26 mouse cellular contexts compared by ENCODE assay signal in the genomic region with DNA sequence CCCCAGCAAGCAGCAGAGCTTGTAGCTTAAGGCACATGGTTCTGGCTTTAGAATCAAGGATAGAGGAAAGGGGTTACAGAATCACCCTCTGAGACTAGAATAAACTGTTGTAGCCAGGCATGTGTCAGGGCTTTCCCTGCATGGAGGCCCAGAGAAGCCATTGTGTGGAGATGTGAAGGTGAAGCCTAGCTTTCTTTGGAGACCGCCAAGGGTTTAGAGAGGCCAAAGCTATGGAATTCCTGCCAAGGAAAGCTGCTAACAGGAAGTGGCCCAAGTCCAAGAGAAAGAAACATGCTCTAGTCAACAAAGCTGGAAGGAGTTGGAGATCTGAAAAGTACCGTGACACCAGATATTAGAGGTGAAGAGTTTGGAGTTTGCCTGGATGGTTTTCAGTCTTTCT.
DNase-seq lines count a peak whose midpoint lies in the region; ATAC-seq and TF ChIP-seq lines count a peak whose summit lies in the region.
"Had no signal": no experiment of that assay in that cellular context is flagged by ENCODE, and none has a peak within 500 bp of the region (broad histone marks: within the 10 kb centered on the region; RNA-seq: fewer than 3 reads in every experiment).

No protein-coding gene starts in this region.

- no peak for TF ChIP-seq CTCF in kidney, adult 2 months (conservative IDR thresholded peaks at IDR 0.05; ENCODE audit: insufficient read depth, insufficient read length, low read depth, low read length)

- 0 out of 2 replicates have a peak, but pooled peaks cover 4% of the 10 kb centered on the region for H3K27me3 ChIP-seq in heart, embryonic 12.5 days (replicated peaks)
- H3K27me3 ChIP-seq in kidney, adult 2 months (replicated peaks; ENCODE audit: control insufficient read depth, insufficient read depth, low read length), result no peaks in the 10 kb centered on the region
- H3K27me3 ChIP-seq in heart, embryonic 16.5 days (ENCODE audit: control insufficient read depth, insufficient read depth, low read length), result no peaks in the 10 kb centered on the region
- H3K27me3 ChIP-seq: embryonic facial prominence, embryonic 15.5 days; forebrain, embryonic 12.5 days; heart, embryonic 13.5 days; kidney, embryonic 15.5 days; liver, embryonic 12.5 days; stomach, embryonic 15.5 days had no signal

- H3K9me3 ChIP-seq in heart, embryonic 12.5 days (replicated peaks), result no peaks in the 10 kb centered on the region
- no peaks in the 10 kb centered on the region for H3K9me3 ChIP-seq in heart, embryonic 16.5 days (replicated peaks; ENCODE audit: control insufficient read depth, low read length)
- H3K9me3 ChIP-seq: embryonic facial prominence, embryonic 15.5 days; forebrain, embryonic 12.5 days; heart, embryonic 13.5 days; kidney, embryonic 15.5 days; liver, embryonic 12.5 days; stomach, embryonic 15.5 days had no signal

- no peak overlapping the region for H3K4me2 ChIP-seq in heart, embryonic 12.5 days
- H3K4me2 ChIP-seq in heart, embryonic 16.5 days (ENCODE audit: low read depth, low read length), result no peak overlapping the region
- H3K4me2 ChIP-seq: embryonic facial prominence, embryonic 15.5 days; forebrain, embryonic 12.5 days; heart, embryonic 13.5 days; kidney, embryonic 15.5 days; liver, embryonic 12.5 days; stomach, embryonic 15.5 days had no signal

- no peak overlapping the region for H3K27ac ChIP-seq in heart, embryonic 12.5 days (ENCODE audit: poor library complexity, severe bottlenecking)
- H3K27ac ChIP-seq in kidney, adult 2 months (ENCODE audit: insufficient read depth, low read depth, low read length), result no peak overlapping the region
- no peak overlapping the region for H3K27ac ChIP-seq in heart, embryonic 16.5 days (ENCODE audit: low read length)
- H3K27ac ChIP-seq: embryonic facial prominence, embryonic 15.5 days; forebrain, embryonic 12.5 days; heart, embryonic 13.5 days; kidney, embryonic 15.5 days; layer of hippocampus, adult 2 months; liver, embryonic 12.5 days; macrophage; stomach, embryonic 15.5 days had no signal

- no peak overlapping the region for H3K9ac ChIP-seq in heart, embryonic 12.5 days
- no peak overlapping the region for H3K9ac ChIP-seq in heart, embryonic 16.5 days (ENCODE audit: low read length)
- H3K9ac ChIP-seq: embryonic facial prominence, embryonic 15.5 days; forebrain, embryonic 12.5 days; forebrain, postnatal 0 days; heart, embryonic 13.5 days; kidney, embryonic 15.5 days; liver, embryonic 12.5 days; liver, postnatal 0 days; stomach, embryonic 15.5 days had no signal

- TF ChIP-seq POLR2A in kidney, adult 2 months (IDR thresholded peaks at IDR 0.05; ENCODE audit: low read depth, low read length), result no peak

- 52% methylated on average over 2 of the region's 2 CpGs for WGBS in heart, embryonic 12.5 days
- WGBS in kidney, adult 2 months, result 68% methylated on average over 2 of the region's 2 CpGs
- whole genome bisulfite sequencing in heart, embryonic 16.5 days, result 56% methylated on average over 2 of the region's 2 CpGs

- H3K36me3 ChIP-seq in heart, embryonic 12.5 days, result no peaks in the 10 kb centered on the region
- H3K36me3 ChIP-seq in kidney, adult 2 months (ENCODE audit: control insufficient read depth, insufficient read depth, low read length), result no peaks in the 10 kb centered on the region
- no peaks in the 10 kb centered on the region for H3K36me3 ChIP-seq in heart, embryonic 16.5 days (ENCODE audit: control insufficient read depth, insufficient read depth)
- H3K36me3 ChIP-seq: embryonic facial prominence, embryonic 15.5 days; forebrain, embryonic 12.5 days; heart, embryonic 13.5 days; kidney, embryonic 15.5 days; liver, embryonic 12.5 days; stomach, embryonic 15.5 days had no signal

- DNase-seq in heart, postnatal 25 days (ENCODE audit: low spot score), result no peak
- peak; percentile 4 for DNase-seq in kidney, postnatal 14 days
- DNase-seq in kidney, adult 2 months, result no peak
- peak; percentile 1 to 2 for DNase-seq in heart, postnatal 14 days
- DNase-seq in layer of hippocampus, adult 8-10 months (ENCODE audit: low spot score in 2 of 2), result no peak
- DNase-seq: adrenal gland, postnatal 25 days; cerebellum, adult 18-20 months; forebrain, postnatal 0 days; left cerebral cortex, postnatal 4 days; liver, postnatal 0 days; midbrain, embryonic 14.5 days; right cerebral cortex, postnatal 25 days; thymus, postnatal 14 days had no signal

- peak; percentile 55; the same call in 1 of the 2 replicates for ATAC-seq in heart, embryonic 12.5 days (ENCODE audit: insufficient number of reproducible peaks, low FRiP score)
- 0 out of 2 replicates have a peak, but pooled peaks have one; percentile 52 for ATAC-seq in heart, embryonic 16.5 days (replicated peaks; ENCODE audit: extremely low read depth, insufficient read depth, low FRiP score)
- ATAC-seq: CD4-positive, CD25-positive, alpha-beta regulatory T cell, adult 4 months; forebrain, postnatal 0 days; intestine, embryonic 16.5 days; liver, embryonic 12.5 days; liver, postnatal 0 days; lung, postnatal 0 days had no signal

- no peaks in the 10 kb centered on the region for H3K4me1 ChIP-seq in heart, embryonic 12.5 days (replicated peaks)
- H3K4me1 ChIP-seq in kidney, adult 2 months (ENCODE audit: control insufficient read depth, insufficient read depth, low read length), result no peaks in the 10 kb centered on the region
- H3K4me1 ChIP-seq in heart, embryonic 16.5 days (ENCODE audit: control insufficient read depth, insufficient read depth, low read length), result no peaks in the 10 kb centered on the region
- H3K4me1 ChIP-seq: embryonic facial prominence, embryonic 15.5 days; forebrain, embryonic 12.5 days; heart, embryonic 13.5 days; kidney, embryonic 15.5 days; liver, embryonic 12.5 days; stomach, embryonic 15.5 days had no signal

- H3K4me3 ChIP-seq in heart, embryonic 12.5 days, result no peak overlapping the region
- no peak overlapping the region for H3K4me3 ChIP-seq in kidney, adult 2 months (ENCODE audit: insufficient read depth, low read depth, low read length)
- no peak overlapping the region for H3K4me3 ChIP-seq in heart, embryonic 16.5 days (ENCODE audit: low read length)
- H3K4me3 ChIP-seq: embryonic facial prominence, embryonic 15.5 days; forebrain, embryonic 12.5 days; heart, embryonic 13.5 days; kidney, embryonic 15.5 days; layer of hippocampus, adult 2 months; liver, embryonic 12.5 days; stomach, embryonic 15.5 days had no signal

- intact Hi-C loops in heart, postnatal 25 days (cut with DNase I), result no loop called here
- intact Hi-C loops in heart, postnatal 14 days (cut with DNase I), result no loop called here

Comparison
In these comparisons a context has a peak if more than half of its experiments do, and no peak if none do; other contexts are left out.
1. DNase-seq: peak in kidney, postnatal 14 days (single experiment) and heart, postnatal 14 days (2 of 2); none in heart, postnatal 25 days (single experiment), kidney, adult 2 months (single experiment) and layer of hippocampus, adult 8-10 months (0 of 2).